Mouse (Mus musculus) 416B (cell line): ENCODE measurements around the gene Rtn4r.

Experiments used
- DNase-seq: peaks from one replicate; pipeline ENCODE4 v3.0.0; 2011; ENCODE audit warnings: low read depth

The Rtn4r gene

DNA sequence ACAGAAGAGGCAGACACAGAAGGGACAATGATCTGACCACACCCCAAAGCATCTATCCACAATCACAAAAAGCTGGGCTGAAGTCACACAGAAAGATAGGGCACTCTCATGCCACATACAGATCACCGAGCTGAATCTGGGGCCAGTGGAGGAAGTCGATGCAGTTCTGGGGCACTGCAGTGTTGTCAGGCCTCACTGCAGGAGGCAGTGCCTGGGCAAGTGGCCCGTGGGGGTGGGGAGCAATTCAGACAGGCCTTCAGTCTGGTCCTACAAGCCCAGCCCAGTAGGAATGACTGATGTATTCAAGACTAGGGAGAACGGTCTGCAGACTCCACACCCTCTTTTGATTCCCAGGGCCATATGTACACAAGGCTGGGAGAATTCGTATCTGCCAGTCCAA, 2.8 kb upstream of the Rtn4r start:
- DNase-seq, result no peak

DNA sequence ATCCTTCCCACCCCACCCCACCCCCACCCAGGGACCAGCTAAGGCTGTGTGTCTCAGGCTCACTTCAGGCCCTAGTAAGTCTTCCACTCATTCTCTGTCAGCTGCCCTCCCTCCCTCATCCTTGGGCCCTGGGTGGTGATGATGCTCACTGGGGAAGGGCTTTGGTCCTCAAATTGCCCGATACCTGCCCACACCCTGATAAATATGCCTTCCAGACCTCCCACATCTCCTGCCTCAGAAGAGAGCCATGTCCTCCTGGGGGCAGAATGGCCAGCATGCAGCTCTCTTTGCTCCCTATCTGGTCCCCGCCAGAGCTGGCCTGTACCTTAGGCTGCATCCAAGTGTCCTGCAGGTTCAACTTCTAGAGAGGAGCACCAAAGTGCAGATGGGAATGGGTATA, 2.3 kb upstream of the Rtn4r start:
- no peak for DNase-seq

DNA sequence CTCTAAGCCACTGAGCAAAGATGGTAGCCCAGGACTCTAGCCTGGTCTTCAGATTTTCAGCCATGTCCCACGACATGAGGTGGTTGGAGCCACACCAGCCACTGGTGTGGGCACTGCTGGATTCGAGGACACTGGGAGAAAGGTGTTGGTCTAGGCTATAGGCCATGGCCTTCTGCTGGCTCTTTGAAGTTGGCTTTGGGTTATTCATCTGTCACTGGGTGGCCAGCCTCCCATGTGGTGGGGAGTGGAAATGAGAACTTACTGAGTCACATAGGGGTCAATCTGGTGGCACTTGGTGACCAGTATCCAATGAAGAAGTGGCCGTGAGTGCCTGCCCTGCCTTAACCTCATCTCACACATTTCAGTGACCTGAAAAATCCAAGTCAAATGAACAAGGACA, 1.2 kb upstream of the Rtn4r start:
- DNase-seq, result no peak

DNA sequence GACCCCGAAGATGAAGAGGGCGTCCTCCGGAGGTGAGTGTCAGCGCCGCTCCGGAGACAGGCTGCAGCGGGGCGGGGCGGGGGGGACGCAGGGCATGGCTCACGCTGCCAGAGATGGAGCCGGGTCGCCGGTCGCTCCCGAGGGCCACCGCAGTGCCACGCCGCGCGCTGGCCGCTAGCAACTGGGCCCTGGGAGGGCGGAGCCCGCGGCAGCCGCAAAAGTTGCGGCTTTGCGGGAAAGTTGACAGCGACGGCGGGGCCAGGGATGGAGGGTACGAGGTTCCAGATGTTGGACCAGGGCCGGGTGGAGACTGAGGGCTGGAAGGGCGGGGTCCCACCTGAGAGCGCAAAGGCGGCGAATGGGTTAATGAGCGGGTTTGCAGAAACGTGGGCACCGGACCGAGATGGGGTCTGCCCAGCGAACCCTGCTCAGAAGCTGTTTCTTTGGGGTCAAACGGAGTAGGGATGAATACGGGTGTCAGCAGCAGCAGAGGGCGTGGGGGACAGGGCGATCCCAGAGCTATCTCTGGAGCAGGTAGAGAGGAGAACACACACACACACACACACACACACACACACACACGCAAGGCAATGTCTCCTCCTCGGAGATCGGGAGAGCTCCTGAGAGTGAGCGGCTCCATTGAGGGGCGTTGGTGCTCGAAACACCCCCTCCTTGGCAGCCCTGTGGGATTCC, 575 bp downstream of the Rtn4r start:
- no peak for DNase-seq

- no peak for DNase-seq
Measured at GRCm38 (mm10) chr16:18128564-18128935, 1.1 kb downstream of the Rtn4r start.

DNA sequence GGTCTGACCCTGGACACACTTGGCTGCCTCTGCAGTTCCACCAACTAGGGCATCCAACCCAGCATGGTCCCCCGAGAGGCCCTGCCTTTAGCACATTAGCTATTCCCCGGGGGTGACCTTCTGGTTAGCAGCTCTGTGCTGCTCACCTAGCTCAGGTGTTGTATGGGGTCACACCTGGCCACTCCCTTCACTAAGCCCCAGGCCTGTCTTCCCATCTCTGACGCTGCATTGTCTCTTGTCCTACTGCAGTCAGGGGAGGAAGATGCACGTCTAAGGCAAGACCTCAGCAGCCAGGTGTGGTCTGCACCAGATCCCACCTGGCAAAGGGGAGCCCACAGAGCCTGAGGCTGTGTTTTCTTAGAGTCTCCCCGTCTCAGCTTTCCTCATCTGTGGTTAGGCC, 2.0 kb downstream of the Rtn4r start:
- DNase-seq, result no peak

- DNase-seq, result peak; percentile 61
Measured at GRCm38 (mm10) chr16:18130288-18130687, 2.8 kb downstream of the Rtn4r start.

DNA sequence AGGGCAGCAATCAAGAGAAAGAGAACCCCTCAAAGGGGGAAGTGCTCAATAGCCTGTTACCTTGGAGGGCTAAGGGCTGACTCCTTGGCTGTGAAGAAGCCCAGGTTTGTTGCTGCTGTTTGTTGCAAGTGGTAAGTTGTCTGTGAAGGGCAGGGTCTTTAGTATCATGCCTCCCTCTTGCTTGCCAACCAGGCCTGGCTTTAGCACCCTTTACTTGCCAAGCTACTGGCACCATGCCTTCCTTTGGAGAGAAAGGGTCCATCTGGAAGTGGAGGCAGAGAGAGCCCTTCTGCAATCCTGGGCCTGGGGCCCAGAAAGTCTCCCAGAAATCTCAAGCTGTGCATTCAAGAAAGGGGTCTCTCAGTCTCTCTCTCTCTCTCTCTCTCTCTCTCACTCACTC, 3.3 kb downstream of the Rtn4r start:
- no peak for DNase-seq

DNA sequence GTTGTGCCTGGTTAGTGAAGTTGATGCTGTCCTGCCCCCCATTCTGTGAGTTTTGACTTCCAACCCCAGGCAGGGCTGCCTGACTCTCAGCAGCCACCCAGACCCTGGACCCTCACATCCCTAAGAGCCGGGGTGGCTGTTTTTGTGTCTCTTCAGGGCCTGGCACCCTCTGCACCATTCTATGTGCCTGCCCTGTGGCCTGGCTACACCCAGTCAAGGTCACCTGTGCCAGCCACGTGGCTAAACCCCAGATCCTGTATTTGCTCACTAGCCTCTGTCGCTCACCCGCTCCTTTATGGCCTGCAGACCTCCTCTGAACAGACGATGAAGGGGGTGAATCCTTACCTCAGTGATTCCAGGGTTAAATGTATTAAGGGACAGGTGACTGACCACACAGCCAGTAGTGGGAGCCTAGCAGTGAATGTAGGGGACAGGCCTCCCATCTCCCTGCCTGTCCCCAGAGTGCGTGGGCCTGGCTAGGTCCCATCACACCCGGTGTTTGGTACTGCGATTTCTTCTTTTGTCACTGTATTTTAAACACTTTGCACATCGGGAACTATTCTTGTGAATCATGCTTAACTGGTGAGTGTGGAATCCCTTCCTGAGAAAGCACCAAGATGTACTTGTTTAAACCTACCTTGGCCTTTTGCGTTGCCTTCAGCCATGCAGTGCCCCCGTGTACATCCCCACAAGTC, 4.0 kb downstream of the Rtn4r start:
- no peak for DNase-seq

DNA sequence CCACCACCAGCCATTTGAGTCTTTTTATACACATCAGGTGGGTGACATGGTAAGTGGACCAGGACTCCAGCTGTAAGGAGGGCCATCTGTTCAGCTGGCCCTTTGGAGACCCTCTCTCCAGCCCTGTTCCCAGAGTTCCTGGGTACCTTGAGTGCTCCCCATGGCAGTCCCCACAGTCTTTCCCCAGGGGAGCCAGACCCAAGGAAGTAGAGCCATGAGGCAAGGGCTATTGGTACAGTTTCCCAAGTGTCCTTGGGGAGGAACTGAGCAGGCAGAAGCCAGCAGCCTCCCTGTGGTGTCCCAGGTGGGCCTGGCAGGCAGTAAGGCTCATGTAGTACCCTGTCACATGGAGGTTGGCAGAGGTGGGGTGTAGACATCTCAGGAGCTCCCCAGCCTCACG, 4.6 kb downstream of the Rtn4r start:
- no peak for DNase-seq

GRCm38 (mm10) chr16:18132575-18132974, 5.1 kb downstream of the Rtn4r start:
- no peak for DNase-seq

DNA sequence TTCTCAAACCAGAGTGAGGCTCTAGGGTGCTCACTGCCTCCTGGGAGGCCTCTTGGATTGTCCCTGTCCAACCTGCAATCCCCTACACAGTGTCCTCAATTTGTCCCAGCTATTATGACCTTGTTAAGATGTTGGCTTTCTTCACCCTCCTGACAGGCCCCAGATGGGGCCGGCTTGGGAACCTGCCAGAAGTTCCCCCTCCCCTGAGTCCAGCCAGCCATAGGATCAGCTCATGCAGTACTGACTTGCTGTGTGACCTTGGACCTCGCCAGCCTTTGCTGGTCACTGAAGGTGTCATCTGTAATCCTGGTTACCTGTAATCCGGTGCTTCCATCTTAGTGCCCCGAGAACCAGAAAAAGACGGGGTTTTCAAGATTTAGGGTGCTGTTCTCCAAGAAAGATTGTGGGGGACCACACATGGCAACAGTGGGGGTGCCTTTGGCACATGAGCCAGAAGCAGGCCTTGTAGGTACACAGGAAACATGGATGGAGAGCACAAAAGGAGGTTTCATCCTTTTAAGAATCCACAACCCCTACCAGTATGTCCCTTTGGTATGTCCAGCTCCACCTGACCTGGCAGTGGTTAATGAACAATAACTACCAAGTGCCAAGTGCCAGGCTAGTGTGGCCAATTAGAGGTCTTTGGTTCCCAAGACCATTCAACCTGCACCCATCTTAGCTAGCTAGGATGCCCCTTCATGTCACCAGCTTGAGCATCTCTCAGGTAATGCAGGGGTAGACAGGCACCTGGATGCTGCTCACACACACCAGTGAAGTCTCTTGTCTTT, 5.9 kb downstream of the Rtn4r start:
- DNase-seq, result no peak

DNA sequence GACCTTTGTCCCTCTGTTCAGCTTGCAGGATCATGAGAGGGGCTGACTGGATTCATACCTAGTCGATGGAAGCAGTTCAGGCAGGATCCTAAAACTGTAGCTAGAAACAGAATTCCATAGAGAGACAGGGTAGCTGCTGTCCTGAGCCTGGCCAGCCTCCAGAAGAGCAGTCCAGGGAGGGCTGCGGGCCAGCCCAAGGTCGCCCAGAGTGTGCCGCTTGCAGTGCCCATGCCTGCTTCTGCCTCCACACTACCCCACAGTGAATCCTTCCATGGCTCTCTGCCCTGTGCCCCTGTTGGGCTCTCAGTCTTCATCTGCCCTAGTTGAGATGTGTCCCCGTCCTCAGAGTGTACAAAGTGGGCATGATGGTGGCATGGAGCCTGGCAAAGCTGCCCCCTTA, 7.8 kb downstream of the Rtn4r start:
- no peak for DNase-seq

DNA sequence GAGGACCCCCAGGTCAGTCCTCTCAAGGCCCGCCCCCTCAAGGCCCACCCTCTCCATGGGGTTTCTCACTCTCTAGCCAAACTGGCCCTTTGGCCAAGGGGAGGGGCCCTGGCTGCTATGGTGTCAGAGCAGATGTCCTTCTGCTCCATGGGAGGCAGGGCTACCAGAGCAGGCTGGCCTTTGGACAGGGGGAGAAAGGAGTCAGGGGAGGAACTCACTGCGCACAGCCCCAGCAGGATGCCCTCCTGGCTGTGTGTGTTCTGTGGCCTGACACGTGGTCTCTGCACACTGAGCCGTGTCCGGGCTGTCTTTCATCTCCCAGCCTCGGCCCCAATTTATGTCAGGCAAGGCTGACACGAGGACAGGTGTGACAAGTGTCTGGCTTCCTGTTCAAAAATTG, 8.6 kb downstream of the Rtn4r start:
- no peak for DNase-seq

- no peak for DNase-seq
Measured at GRCm38 (mm10) chr16:18144201-18144600, 16.8 kb downstream of the Rtn4r start.

- DNase-seq, result no peak
Measured at GRCm38 (mm10) chr16:18145341-18145867, 18.0 kb downstream of the Rtn4r start.

- peak; percentile 53 for DNase-seq
Measured at GRCm38 (mm10) chr16:18148208-18148876, 20.9 kb downstream of the Rtn4r start.

DNA sequence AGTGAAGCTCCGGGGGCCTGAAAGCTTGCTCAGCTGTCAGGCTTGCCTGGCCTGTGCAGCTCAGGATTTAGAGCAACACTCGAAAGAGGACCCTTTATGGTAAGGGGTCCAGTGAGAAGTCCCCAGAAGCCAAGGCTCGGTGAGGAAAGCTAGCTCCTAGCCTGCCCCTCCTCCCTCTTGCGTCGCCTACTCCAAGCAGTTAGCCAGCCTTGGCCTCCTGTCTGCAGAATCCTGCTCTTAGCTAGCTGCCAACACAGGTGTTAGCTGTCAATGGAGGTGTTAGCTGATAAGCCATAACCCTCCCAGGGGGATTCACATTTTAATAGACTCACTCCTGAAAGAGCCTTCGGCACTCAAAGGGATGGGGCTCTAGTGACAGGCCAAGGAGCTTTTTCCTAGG, 21.8 kb downstream of the Rtn4r start:
- no peak for DNase-seq

DNA sequence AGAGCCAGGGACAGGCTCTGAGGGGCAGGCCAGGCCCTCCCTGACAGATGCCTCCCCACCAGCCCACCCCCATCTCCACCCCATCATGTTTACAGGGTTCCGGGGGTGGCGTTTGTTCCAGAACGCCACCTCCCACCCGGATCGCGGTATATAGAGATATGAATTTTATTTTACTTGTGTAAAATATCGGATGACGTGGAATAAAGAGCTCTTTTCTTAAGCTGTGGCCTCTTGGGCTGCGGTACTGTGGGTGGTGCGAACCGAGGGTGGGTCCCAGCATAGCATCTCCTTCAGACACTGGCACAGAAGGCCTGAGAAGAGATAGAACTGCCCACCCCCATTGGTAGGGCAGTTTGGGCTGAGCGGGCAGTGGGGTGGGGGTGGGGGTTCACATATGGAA, 24.7 kb downstream of the Rtn4r start:
- DNase-seq, result no peak

- no peak for DNase-seq
Measured at GRCm38 (mm10) chr16:18152769-18153445, 25.5 kb downstream of the Rtn4r start.

GRCm38 (mm10) chr16:18154521-18155171, 27.2 kb downstream of the Rtn4r start:
- DNase-seq, result peak; percentile 25
